Mouse (Mus musculus) CH12.LX (cell line): ENCODE results near the gene 1500009L16Rik.
A peak's percentile ranks its signal among the peaks of the same experiment; 100 is the strongest.

Source experiments
- CHD2 ChIP-seq: IDR thresholded peaks from 2 replicates; pipeline ENCODE4 v1.6.1; 2011; ENCODE audit warnings: low read length, improper control_type of control experiment
- CTCF ChIP-seq, 2 experiments: IDR thresholded peaks in 1 of 2; conservative IDR thresholded peaks in 1 of 2; 2 replicates each; pipeline ENCODE4 v1.5.1; 2011 to 2012; ENCODE audit warnings: low read depth in 2 of 2, low read length in 2 of 2, improper control_type of control experiment in 1 of 2, inconsistent platforms in 1 of 2, mild to moderate bottlenecking in 1 of 2, moderate library complexity in 1 of 2
- IRF4 ChIP-seq: IDR thresholded peaks from 2 replicates; pipeline ENCODE4 v1.6.1; 2014; ENCODE audit warnings: low read depth, mild to moderate bottlenecking, inconsistent platforms, low read length, improper control_type of control experiment
- MAFK ChIP-seq: IDR thresholded peaks from 2 replicates; pipeline ENCODE4 v1.6.1; 2011; ENCODE audit warnings: low read length, improper control_type of control experiment; ENCODE audit not compliant: insufficient replicate concordance
- POLR2A ChIP-seq: IDR thresholded peaks from 2 replicates; pipeline ENCODE4 v1.6.1; 2011; ENCODE audit warnings: low read depth, mild to moderate bottlenecking, improper control_type of control experiment, low read length
- TBP ChIP-seq: conservative IDR thresholded peaks from 2 replicates; pipeline ENCODE4 v1.6.1; 2011; ENCODE audit warnings: low read depth, low read length, improper control_type of control experiment
- TCF12 ChIP-seq: IDR thresholded peaks from 2 replicates; pipeline ENCODE4 v1.6.1; 2014; ENCODE audit warnings: low read depth, mild to moderate bottlenecking, inconsistent platforms, low read length, improper control_type of control experiment
- ZC3H11A ChIP-seq: IDR thresholded peaks from 2 replicates; pipeline ENCODE4 v1.6.1; 2012; ENCODE audit warnings: low read depth, mild to moderate bottlenecking, inconsistent platforms, low read length, improper control_type of control experiment

DNA sequence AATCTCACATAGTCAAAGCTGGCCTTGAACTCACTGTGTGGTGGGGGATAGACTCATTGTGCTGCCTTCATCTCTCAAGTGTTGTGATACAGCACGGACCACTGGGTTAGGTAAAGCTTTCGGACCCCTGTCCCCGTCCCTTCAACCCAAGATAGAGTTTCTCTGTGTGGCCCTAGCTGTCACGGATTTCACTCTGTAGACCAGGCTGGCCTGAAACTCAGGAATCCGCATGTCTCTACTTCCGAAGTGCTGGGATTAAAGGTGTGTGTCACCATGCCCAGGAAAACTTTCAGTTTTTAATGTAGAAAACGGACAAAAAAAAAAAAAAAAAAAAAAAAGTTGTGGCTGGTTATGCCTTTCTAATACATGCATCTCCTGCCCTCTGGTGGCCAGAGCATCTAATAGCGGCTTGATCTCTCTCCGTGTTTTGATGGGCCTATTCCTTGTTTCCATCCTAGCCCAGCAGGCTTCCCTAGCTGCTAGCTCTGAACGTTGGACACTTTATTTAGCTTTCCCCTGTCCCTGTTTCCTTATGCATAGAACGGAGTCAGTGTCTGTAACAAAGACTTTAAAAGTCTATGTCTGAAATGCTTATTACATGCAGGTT lies 53.7 kb downstream of the 1500009L16Rik start:
- TF ChIP-seq IRF4 (no peak), CHD2 (no peak), TBP (no peak), MAFK (no peak), CTCF (conservative IDR thresholded peaks at IDR 0.05 in 1 of 2, IDR thresholded peaks at IDR 0.05 in 1 of 2; ENCODE audit: low read depth in 2 of 2, low read length in 2 of 2) (peak; percentile 66 to 82), TCF12 (no peak), ZC3H11A (peak; percentile 47), POLR2A (no peak)
